Mouse (Mus musculus): ENCODE results near the gene Gm28043. TPM values are rescaled to one million over a fixed set of nuclear protein-coding genes. Genes with fewer than 3 reads are reported as not detected.

Gm28043 gene
- polyA plus RNA-seq, 1 experiment: 2.1 TPM

DNA sequence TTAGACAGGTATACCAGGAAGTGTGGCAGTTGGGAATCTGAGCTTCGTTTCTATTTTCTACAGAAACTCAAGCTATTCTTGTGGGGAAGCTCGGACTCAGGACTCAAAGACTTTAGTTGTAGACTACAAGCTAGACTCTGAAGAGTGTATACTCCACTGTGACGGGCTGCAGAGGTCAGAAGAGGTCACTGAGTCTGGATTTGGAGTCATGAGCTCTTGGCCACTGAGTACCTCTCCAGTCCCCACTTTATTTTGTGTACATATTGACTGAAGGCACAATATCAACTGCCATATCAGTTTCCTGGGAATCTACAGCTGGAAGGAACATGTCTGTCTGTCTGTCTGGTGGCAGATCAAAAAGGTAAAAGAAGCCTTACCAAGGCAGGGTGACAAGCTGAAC lies 4.6 kb downstream of the Gm28043 start:
- no peak overlapping the region for H3K4me3 ChIP-seq (ENCODE audit: insufficient read depth, low read length)
- H3K27ac ChIP-seq (ENCODE audit: insufficient read depth, low read length): no peak overlapping the region
- TF ChIP-seq CTCF (IDR thresholded peaks at IDR 0.05; ENCODE audit: borderline replicate concordance, insufficient read depth, low read length) (no peak), POLR2A (IDR thresholded peaks at IDR 0.05; ENCODE audit: low read depth, low read length) (no peak)
- no peaks in the 10 kb centered on the region for H3K4me1 ChIP-seq (ENCODE audit: control insufficient read depth, insufficient read depth, low read length)

DNA sequence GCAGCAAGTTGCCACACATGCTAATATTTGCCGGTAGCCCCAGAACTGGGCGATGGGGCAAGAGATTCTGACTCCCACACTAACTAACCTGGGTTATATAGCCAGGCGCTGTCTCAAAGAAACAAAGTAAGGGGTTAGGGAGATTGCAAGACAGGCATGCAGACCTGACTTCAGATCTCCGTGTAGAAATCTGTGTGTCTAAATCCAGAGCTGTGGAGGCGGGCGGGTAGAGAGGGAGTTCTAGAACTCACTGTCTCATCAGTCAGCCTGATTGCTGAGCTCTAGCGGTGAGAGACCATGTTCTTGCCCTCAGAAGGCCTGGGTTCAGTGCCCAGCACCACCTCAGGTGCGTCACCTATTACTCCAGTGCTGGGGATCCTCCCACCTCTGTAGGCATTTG lies 8.8 kb downstream of the Gm28043 start:
- TF ChIP-seq CTCF (IDR thresholded peaks at IDR 0.05; ENCODE audit: borderline replicate concordance, insufficient read depth, low read length) (no peak), POLR2A (IDR thresholded peaks at IDR 0.05; ENCODE audit: low read depth, low read length) (no peak)
- no peak overlapping the region for H3K27ac ChIP-seq (ENCODE audit: insufficient read depth, low read length)
- H3K4me3 ChIP-seq (ENCODE audit: insufficient read depth, low read length): no peak overlapping the region
- no peaks in the 10 kb centered on the region for H3K4me1 ChIP-seq (ENCODE audit: control insufficient read depth, insufficient read depth, low read length)

GRCm38 (mm10) chr17:29627285-29627684 lies 12.6 kb downstream of the Gm28043 start:
- no peak overlapping the region for H3K27ac ChIP-seq (ENCODE audit: insufficient read depth, low read length)
- TF ChIP-seq POLR2A (IDR thresholded peaks at IDR 0.05; ENCODE audit: low read depth, low read length) (no peak), CTCF (IDR thresholded peaks at IDR 0.05; ENCODE audit: borderline replicate concordance, insufficient read depth, low read length) (no peak)
- no peaks in the 10 kb centered on the region for H3K4me1 ChIP-seq (ENCODE audit: control insufficient read depth, insufficient read depth, low read length)
- no peak overlapping the region for H3K4me3 ChIP-seq (ENCODE audit: insufficient read depth, low read length)

GRCm38 (mm10) chr17:29628946-29629345 lies 14.3 kb downstream of the Gm28043 start:
- TF ChIP-seq CTCF (IDR thresholded peaks at IDR 0.05; ENCODE audit: borderline replicate concordance, insufficient read depth, low read length): no peak
- no peak for TF ChIP-seq POLR2A (IDR thresholded peaks at IDR 0.05; ENCODE audit: low read depth, low read length)
- H3K27ac ChIP-seq (ENCODE audit: insufficient read depth, low read length): no peak overlapping the region
- H3K4me1 ChIP-seq (ENCODE audit: control insufficient read depth, insufficient read depth, low read length): no peaks in the 10 kb centered on the region
- no peak overlapping the region for H3K4me3 ChIP-seq (ENCODE audit: insufficient read depth, low read length)

- Histone ChIP-seq H3K27ac (ENCODE audit: insufficient read depth, low read length) (no peak overlapping the region), H3K4me3 (ENCODE audit: insufficient read depth, low read length) (no peak overlapping the region), H3K4me1 (ENCODE audit: control insufficient read depth, insufficient read depth, low read length) (no peaks in the 10 kb centered on the region)
- TF ChIP-seq POLR2A (IDR thresholded peaks at IDR 0.05; ENCODE audit: low read depth, low read length) (no peak), CTCF (IDR thresholded peaks at IDR 0.05; ENCODE audit: borderline replicate concordance, insufficient read depth, low read length) (no peak)
Measured at GRCm38 (mm10) chr17:29629620-29630019, 14.9 kb downstream of the Gm28043 start.

DNA sequence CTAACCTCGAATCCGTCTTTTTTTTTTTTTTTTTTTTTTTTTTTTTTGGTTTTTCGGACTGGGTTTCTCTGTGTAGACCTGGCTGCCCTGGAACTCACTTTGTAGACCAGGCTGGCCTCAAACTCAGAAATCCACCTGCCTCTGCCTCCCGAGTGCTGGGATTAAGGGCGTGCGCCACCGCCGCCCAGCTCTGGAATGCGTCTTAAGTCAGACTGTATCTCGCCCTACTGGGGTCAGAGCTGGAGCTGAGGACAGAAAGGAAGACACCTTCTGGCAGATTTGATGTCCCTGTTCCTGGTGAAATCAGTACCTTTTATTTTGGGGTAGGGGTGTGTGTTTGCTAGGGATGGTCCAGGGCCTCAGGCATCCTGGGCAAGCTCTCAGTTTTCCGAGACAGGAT lies 17.6 kb downstream of the Gm28043 start:
- Histone ChIP-seq H3K27ac (ENCODE audit: insufficient read depth, low read length) (no peak overlapping the region), H3K4me1 (ENCODE audit: control insufficient read depth, insufficient read depth, low read length) (no peaks in the 10 kb centered on the region), H3K4me3 (ENCODE audit: insufficient read depth, low read length) (no peak overlapping the region)
- TF ChIP-seq POLR2A (IDR thresholded peaks at IDR 0.05; ENCODE audit: low read depth, low read length) (no peak), CTCF (IDR thresholded peaks at IDR 0.05; ENCODE audit: borderline replicate concordance, insufficient read depth, low read length) (no peak)

GRCm38 (mm10) chr17:29635492-29635891 lies 20.8 kb downstream of the Gm28043 start:
- no peaks in the 10 kb centered on the region for H3K4me1 ChIP-seq (ENCODE audit: control insufficient read depth, insufficient read depth, low read length)
- H3K4me3 ChIP-seq (ENCODE audit: insufficient read depth, low read length): no peak overlapping the region
- TF ChIP-seq POLR2A (IDR thresholded peaks at IDR 0.05; ENCODE audit: low read depth, low read length) (no peak), CTCF (IDR thresholded peaks at IDR 0.05; ENCODE audit: borderline replicate concordance, insufficient read depth, low read length) (no peak)
- H3K27ac ChIP-seq (ENCODE audit: insufficient read depth, low read length): no peak overlapping the region

DNA sequence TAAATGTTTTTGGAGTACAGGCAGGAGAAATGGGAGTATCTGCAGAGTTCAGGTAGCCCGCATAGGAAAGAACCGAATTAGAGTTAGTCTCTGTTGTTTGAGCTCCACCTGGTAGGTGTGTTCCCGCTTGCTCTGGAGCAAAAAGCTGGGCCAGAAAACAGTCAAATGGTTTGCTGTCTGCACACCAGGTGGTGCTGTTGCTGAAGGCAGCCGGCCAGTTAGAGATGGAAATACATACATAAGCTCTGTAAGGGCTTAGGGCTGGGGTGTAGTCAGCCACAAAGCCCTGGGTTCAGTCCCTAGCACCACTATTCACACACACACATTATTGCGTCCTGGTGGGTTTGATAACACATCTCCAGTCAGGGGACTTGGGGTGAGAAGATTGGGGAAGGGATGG lies 21.4 kb downstream of the Gm28043 start:
- peak; percentile 69; the same call in 1 of the 2 replicates for TF ChIP-seq CTCF (IDR thresholded peaks at IDR 0.05; ENCODE audit: borderline replicate concordance, insufficient read depth, low read length)
- TF ChIP-seq POLR2A (IDR thresholded peaks at IDR 0.05; ENCODE audit: low read depth, low read length): no peak

DNA sequence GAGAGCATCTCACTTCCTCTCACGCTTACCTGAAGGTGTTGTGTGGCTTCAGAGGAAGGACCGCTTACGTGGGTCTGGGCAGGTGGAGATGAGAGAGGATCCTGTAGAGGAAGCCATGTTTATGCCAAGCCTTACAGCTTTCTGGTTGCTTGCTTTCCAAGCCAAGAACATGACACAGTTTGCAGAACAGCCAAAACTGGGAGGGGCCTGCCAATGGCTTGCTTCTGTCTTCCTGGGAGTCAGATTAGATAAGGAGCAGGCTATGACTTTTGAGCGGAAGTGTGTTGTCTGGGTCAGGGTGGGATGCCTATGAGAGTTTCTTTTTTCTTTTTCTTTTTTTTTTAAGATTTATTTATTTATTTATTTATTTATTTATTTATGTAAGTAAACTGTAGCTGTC lies 22.7 kb downstream of the Gm28043 start:
- no peaks in the 10 kb centered on the region for H3K4me1 ChIP-seq (ENCODE audit: control insufficient read depth, insufficient read depth, low read length)
- H3K4me3 ChIP-seq (ENCODE audit: insufficient read depth, low read length): no peak overlapping the region
- no peak for TF ChIP-seq CTCF (IDR thresholded peaks at IDR 0.05; ENCODE audit: borderline replicate concordance, insufficient read depth, low read length)
- TF ChIP-seq POLR2A (IDR thresholded peaks at IDR 0.05; ENCODE audit: low read depth, low read length): no peak
- no peak overlapping the region for H3K27ac ChIP-seq (ENCODE audit: insufficient read depth, low read length)

More for the DNA sequence above, 21.4 kb downstream of the Gm28043 start:
- Histone ChIP-seq H3K4me3 (ENCODE audit: insufficient read depth, low read length) (no peak overlapping the region), H3K27ac (ENCODE audit: insufficient read depth, low read length) (no peak overlapping the region), H3K4me1 (ENCODE audit: control insufficient read depth, insufficient read depth, low read length) (no peaks in the 10 kb centered on the region)

GRCm38 (mm10) chr17:29637895-29638294 lies 23.2 kb downstream of the Gm28043 start:
- TF ChIP-seq CTCF (IDR thresholded peaks at IDR 0.05; ENCODE audit: borderline replicate concordance, insufficient read depth, low read length) (no peak), POLR2A (IDR thresholded peaks at IDR 0.05; ENCODE audit: low read depth, low read length) (no peak)
- H3K4me1 ChIP-seq (ENCODE audit: control insufficient read depth, insufficient read depth, low read length): no peaks in the 10 kb centered on the region
- no peak overlapping the region for H3K27ac ChIP-seq (ENCODE audit: insufficient read depth, low read length)
- H3K4me3 ChIP-seq (ENCODE audit: insufficient read depth, low read length): no peak overlapping the region

DNA sequence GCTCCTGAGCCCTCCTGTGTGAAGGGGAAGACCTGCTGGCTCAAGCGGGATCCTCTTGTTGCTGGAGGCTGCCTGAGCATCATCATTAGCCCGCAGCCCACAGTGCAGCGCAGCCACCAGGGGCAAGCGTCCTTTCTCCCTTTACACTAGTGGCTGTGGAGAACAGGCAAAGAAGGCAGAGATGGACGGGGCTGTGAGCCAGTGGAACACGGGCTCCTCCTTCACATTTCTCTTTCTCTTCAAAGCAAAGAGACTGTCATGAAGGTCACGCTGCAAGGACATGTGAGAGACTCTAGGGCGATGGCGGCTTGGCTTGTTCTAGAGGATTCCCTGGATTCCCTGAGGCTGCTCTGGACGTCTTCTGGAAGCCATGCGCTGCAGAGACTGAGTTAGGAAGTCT lies 26.3 kb downstream of the Gm28043 start:
- TF ChIP-seq POLR2A (IDR thresholded peaks at IDR 0.05; ENCODE audit: low read depth, low read length) (no peak), CTCF (IDR thresholded peaks at IDR 0.05; ENCODE audit: borderline replicate concordance, insufficient read depth, low read length) (no peak)
- H3K4me1 ChIP-seq (ENCODE audit: control insufficient read depth, insufficient read depth, low read length): no peaks in the 10 kb centered on the region
- H3K4me3 ChIP-seq (ENCODE audit: insufficient read depth, low read length): no peak overlapping the region
- no peak overlapping the region for H3K27ac ChIP-seq (ENCODE audit: insufficient read depth, low read length)

Measured in embryonic fibroblast, embryonic 13.5 days (primary cell).